Mouse (Mus musculus) midbrain, embryonic 12.5 days (tissue): ENCODE data around the gene Shank2. TPM values are rescaled to one million over a fixed set of nuclear protein-coding genes. Genes with fewer than 3 reads are reported as not detected.

Experiments used
- ATAC-seq: fragments of 200-750 bp; cut with Nextera tagmentation; 2 replicates; pipeline ENCODE4 v1.8.0; 2017; ENCODE audit warnings: low read depth, moderate TSS enrichment, moderate library complexity; ENCODE audit not compliant: low FRiP score
- H3K27ac ChIP-seq: fragments of 300-500 bp; sonication (generic); replicated peaks from 2 replicates; pipeline ENCODE4 v1.5.1; 2016; ENCODE audit warnings: mild to moderate bottlenecking
- H3K27me3 ChIP-seq: fragments of 300-500 bp; sonication (generic); 2 replicates; pipeline ENCODE4 v1.6.1; 2016; ENCODE audit warnings: mild to moderate bottlenecking
- H3K36me3 ChIP-seq: fragments of 300-500 bp; sonication (generic); 2 replicates; pipeline ENCODE4 v1.6.1; 2016
- H3K4me1 ChIP-seq: fragments of 300-500 bp; sonication (generic); 2 replicates; pipeline ENCODE4 v1.6.1; 2016
- H3K4me2 ChIP-seq: fragments of 300-500 bp; sonication (generic); replicated peaks from 2 replicates; pipeline ENCODE4 v1.6.1; 2016; ENCODE audit warnings: mild to moderate bottlenecking, moderate library complexity
- H3K4me3 ChIP-seq: fragments of 300-500 bp; sonication (generic); 2 replicates; pipeline ENCODE4 v1.5.1; 2016; ENCODE audit warnings: mild to moderate bottlenecking
- H3K9ac ChIP-seq: fragments of 300-500 bp; sonication (generic); replicated peaks from 2 replicates; pipeline ENCODE4 v1.6.1; 2016; ENCODE audit warnings: mild to moderate bottlenecking, moderate library complexity
- H3K9me3 ChIP-seq: fragments of 300-500 bp; sonication (generic); 2 replicates; pipeline ENCODE4 v1.6.1; 2016; ENCODE audit warnings: mild to moderate bottlenecking
- WGBS: fragments of 180-500 bp; shearing (Covaris S2); methylation state at CpG from one replicate; pipeline ENCODE4 v1.1.7; 2016; 5-methylcytosine and 5-hydroxymethylcytosine counted together
- polyA plus RNA-seq: library from polyadenylated mRNA; unstranded; fragments of >200 nt; fragmentation: Nextera tagmentation; extraction: Ambion mirVana; gene quantifications from 2 replicates; pipeline ENCODE4 v1.2.1, GENCODE M21; 2016

The Shank2 gene
- polyA plus RNA-seq, 1 experiment from 2014 or later = 2.8 TPM

DNA sequence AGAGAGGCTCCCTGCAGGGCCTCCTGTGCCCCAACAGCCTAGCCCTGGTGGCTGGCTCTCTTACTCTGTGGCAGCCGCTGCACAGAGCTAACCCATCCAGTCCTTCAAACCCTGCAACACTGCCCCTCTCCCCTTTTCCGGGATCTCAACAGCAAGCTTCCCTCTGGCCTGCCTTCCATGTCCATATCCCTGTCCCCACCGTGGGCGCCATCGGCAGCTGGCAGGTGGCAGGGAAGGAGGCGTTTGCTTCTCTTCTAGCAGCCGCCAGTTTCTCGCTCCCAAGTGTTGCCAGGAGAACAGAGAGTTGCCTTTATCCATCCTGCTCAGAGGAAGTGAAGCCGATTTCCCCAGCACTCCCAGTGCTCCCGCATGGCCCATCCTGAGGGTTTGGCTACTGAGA is 323.9 kb downstream of the Shank2 start:
- 85% methylated on average over 10 of the region's 10 CpGs for WGBS
- H3K9me3 ChIP-seq = no peaks in the 10 kb centered on the region
- H3K4me3 ChIP-seq = no peak overlapping the region
- H3K9ac ChIP-seq = no peak overlapping the region
- H3K4me1 ChIP-seq = no peaks in the 10 kb centered on the region
- H3K36me3 ChIP-seq = no peaks in the 10 kb centered on the region
- no peaks in the 10 kb centered on the region for H3K27me3 ChIP-seq
- no peak for ATAC-seq
- H3K4me2 ChIP-seq = no peak overlapping the region
- H3K27ac ChIP-seq = no peak overlapping the region

DNA sequence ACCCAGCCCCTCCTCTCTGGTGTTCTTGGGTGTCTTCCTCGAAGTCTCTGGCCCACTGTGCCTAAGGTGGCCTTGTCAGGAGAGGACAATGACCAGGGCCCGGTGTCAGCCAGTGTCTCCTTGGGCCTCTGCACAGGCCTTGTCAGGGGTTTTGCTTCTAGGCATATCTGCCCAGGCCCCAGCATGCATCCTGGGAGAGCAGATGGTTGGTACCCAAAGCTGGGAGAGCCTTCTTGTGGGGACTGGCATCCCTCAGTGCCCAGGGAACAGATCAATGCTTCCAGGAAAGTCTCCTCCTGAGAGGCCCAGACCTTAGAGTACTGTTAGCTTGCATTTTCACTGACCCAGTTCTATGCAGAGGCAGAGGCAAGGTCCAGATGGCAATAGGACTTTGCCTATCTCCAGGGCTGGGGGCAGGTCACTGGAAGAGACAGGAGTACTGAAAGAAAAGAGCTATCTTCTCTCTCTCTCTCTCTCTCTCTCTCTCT is 327.7 kb downstream of the Shank2 start:
- Histone ChIP-seq H3K9ac (no peak overlapping the region), H3K4me2 (no peak overlapping the region), H3K4me1 (no peaks in the 10 kb centered on the region), H3K36me3 (no peaks in the 10 kb centered on the region), H3K9me3 (no peaks in the 10 kb centered on the region), H3K27me3 (no peaks in the 10 kb centered on the region), H3K27ac (no peak overlapping the region), H3K4me3 (no peak overlapping the region)
- WGBS = 82% methylated on average over 2 of the region's 2 CpGs
- no peak for ATAC-seq

DNA sequence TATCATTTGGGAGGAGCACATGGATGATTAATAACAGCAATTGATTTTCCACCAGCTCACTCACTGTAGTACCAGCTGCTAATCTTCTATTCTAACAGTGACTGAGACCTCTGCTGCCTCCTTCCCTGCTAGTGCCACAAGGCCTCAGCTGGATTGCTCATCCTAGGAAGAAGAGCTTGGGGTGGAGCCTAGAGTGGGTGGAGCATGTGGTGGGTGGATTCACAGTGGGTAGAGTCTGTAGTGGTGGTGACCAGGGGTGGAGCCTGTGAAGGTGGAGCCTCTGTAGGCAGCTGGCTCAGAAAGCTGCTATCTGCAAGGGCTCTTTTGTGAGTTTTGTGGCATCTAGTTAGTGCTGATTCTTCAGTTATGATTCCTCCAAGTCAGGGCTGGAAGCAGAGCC is 334.9 kb downstream of the Shank2 start:
- H3K9me3 ChIP-seq = no peaks in the 10 kb centered on the region
- no peaks in the 10 kb centered on the region for H3K27me3 ChIP-seq
- no peak overlapping the region for H3K4me2 ChIP-seq
- no peaks in the 10 kb centered on the region for H3K4me1 ChIP-seq
- H3K9ac ChIP-seq = no peak overlapping the region
- ATAC-seq = no peak
- no peak overlapping the region for H3K4me3 ChIP-seq
- H3K27ac ChIP-seq = no peak overlapping the region
- H3K36me3 ChIP-seq = no peaks in the 10 kb centered on the region

DNA sequence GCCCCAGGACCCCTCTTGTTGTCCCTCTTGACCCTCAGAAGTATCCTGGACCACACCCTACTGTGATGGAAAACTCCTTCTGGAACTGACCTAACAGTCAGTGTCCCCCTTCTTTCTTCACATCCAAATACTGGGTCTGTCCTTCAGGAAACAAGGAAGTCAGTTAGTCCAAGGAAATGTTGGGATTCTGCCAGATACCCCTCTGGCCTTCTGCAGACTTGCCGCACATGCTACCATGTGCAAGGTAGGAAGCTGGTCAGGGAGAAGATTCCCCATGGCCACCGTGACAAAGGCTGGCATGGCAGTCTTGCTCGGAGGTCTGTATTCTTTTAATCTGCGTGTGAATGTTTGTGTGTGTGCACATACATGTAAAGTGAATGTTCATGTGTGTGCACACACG is 337.0 kb downstream of the Shank2 start:
- H3K9me3 ChIP-seq = no peaks in the 10 kb centered on the region
- H3K9ac ChIP-seq = no peak overlapping the region
- no peaks in the 10 kb centered on the region for H3K36me3 ChIP-seq
- no peaks in the 10 kb centered on the region for H3K4me1 ChIP-seq
- H3K27me3 ChIP-seq = no peaks in the 10 kb centered on the region
- no peak overlapping the region for H3K27ac ChIP-seq
- 87% methylated on average over 5 of the region's 5 CpGs for WGBS
- no peak for ATAC-seq
- H3K4me3 ChIP-seq = no peak overlapping the region
- no peak overlapping the region for H3K4me2 ChIP-seq

DNA sequence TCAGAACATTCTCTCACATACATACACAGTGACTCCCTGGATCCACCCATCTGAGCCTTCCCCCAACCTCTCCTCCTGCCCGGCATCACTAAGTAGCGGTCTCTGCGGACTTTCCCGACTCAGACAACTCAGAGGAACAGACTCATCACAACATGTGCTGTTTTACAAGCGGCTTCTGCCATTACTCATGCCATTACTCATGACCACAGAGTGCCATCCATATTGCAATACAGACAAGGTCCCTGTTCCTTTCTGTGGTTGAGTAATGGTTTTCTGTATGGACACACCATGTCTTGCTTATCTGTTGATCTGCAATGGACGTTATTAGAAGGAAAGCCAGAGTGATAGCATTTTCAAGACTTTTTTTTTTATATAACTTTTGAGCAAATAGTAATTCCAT is 338.6 kb downstream of the Shank2 start:
- Histone ChIP-seq H3K4me1 (no peaks in the 10 kb centered on the region), H3K27ac (no peak overlapping the region), H3K4me3 (no peak overlapping the region), H3K27me3 (no peaks in the 10 kb centered on the region), H3K4me2 (no peak overlapping the region), H3K9ac (no peak overlapping the region), H3K9me3 (no peaks in the 10 kb centered on the region), H3K36me3 (no peaks in the 10 kb centered on the region)
- WGBS = 89% methylated on average over 6 of the region's 6 CpGs
- no peak for ATAC-seq

DNA sequence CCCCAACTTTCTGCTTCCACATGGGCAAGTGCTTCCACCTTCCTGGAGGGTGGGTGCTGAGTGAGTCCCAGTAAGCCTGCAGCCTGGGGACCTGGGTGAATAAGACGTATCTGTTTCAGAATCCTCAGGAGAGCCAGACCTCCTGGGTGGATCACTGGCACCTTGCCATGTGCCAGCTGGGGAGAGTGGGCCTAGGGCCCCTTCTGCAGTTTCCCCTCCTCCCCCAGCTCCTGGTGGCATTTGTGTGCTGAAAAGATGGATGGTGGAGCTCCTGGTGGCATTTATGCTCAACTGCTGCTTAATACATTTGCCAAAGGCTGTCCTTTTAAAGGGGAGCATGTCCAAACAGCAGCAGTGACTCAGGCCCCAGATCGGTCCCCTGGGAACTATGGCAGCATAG is 364.4 kb downstream of the Shank2 start:
- Histone ChIP-seq H3K4me2 (no peak overlapping the region), H3K27ac (no peak overlapping the region), H3K36me3 (no peaks in the 10 kb centered on the region), H3K9ac (no peak overlapping the region), H3K9me3 (0 out of 2 replicates have a peak, but pooled peaks cover under 1% of the 10 kb centered on the region), H3K4me3 (no peak overlapping the region), H3K4me1 (no peaks in the 10 kb centered on the region), H3K27me3 (no peaks in the 10 kb centered on the region)
- ATAC-seq = no peak
- 83% methylated on average over 2 of the region's 2 CpGs for WGBS

DNA sequence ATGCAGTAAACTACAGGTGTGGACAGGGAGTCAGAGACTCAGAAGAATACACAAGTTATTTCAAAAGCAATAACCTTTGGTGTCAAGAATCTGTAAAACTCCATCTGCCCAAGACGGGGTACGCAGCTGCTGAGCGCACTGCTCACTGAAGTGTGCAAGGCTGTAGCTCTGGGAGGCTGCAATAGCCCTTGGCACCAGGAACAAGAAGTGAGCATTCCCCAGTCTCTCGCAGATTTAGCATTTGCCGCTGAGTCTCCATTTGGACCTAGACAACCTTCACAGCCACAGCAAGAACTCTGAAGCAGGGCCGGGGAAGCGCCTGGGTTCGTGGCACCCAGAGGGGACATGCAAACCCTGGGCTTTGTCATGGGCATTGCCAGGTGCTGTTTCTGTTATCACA is 371.3 kb downstream of the Shank2 start:
- 91% methylated on average over 8 of the region's 8 CpGs for WGBS

DNA sequence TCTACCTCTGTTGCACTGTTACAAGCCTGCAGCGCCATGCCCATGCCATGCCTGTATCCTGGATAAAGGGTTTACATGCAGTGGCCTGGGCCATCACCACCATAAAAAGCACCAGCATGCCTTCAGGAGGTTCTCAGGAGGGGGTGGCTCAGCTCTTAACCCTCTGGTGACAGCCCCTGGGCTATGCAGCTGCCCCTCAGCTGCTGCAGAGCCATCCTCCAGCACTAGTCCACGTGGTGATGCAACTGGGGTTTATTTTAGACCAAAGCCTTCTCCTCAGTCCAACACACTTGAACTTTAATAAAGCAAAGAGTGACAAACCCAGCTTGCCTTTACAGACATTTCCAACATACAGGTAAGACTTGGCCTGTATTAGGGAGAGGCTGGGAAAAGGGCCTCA is 373.8 kb downstream of the Shank2 start:
- Histone ChIP-seq H3K4me3 (no peak overlapping the region), H3K4me1 (peaks cover 9% of the 10 kb centered on the region), H3K27ac (no peak overlapping the region), H3K27me3 (no peaks in the 10 kb centered on the region), H3K9ac (no peak overlapping the region), H3K36me3 (no peaks in the 10 kb centered on the region), H3K4me2 (no peak overlapping the region), H3K9me3 (peaks cover 3% of the 10 kb centered on the region; the same call in 1 of the 2 replicates)
- WGBS = 76% methylated on average over 2 of the region's 2 CpGs
- ATAC-seq = no peak

More for the DNA sequence above, 371.3 kb downstream of the Shank2 start:
- no peak for ATAC-seq
- H3K27ac ChIP-seq = no peak overlapping the region
- H3K9ac ChIP-seq = no peak overlapping the region
- no peak overlapping the region for H3K4me3 ChIP-seq
- H3K4me2 ChIP-seq = no peak overlapping the region
- no peaks in the 10 kb centered on the region for H3K27me3 ChIP-seq
- H3K36me3 ChIP-seq = no peaks in the 10 kb centered on the region
- H3K4me1 ChIP-seq = no peaks in the 10 kb centered on the region
- H3K9me3 ChIP-seq = peaks cover 3% of the 10 kb centered on the region; the same call in 1 of the 2 replicates

DNA sequence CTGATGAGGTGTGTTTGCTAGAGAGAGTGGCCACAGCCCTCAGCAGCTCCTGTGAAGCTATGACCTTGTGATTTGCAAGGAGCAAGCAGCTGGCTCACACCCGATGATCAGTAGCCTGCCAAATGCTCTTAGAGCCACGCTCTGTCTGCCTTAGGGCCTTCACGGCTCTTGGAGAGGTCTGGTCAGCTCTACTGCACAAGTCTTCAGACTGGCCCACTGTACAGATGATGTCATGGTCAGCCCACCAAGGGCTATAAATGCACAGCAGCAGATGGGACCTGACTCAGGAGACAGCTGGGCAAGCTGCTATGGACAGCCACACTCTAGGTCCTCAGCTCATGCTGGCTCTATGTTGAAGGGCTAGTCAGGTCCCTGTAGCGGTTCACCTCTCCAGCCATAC is 376.5 kb downstream of the Shank2 start:
- Histone ChIP-seq H3K4me3 (no peak overlapping the region), H3K9me3 (no peaks in the 10 kb centered on the region), H3K4me2 (no peak overlapping the region), H3K36me3 (no peaks in the 10 kb centered on the region), H3K9ac (no peak overlapping the region), H3K27me3 (no peaks in the 10 kb centered on the region), H3K4me1 (peaks cover 9% of the 10 kb centered on the region), H3K27ac (no peak overlapping the region)
- 86% methylated on average over 4 of the region's 4 CpGs for WGBS
- no peak for ATAC-seq

DNA sequence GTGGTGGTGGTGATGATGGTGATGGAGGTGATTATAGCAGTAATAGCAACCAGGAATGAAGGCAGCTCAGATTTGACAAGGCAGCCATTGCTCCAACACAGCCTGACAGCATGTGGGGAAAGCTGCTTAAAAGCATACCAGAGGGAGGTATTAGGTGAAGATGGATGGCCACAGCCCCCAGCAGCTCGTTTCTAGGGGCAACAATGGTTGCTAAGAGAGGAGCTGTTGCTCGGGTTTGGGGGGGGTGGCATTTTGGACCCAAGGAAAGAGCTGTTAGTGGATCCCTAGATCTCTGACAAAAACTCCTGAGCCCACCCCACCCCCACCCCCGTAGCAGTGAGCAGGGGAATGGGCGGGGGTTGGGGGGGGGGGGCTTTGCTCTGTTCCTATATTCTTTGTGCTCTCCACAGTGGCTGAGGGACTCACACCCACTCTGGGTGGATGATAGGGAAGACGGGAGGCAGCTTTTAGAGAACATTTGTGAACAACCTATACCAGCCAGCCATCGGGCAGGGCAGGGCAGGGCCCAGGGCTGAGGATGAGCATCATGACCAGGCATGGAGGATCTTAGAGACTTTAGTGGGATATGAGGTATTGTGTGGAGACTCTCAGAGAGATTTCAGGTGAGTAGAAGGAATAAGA is 377.6 kb downstream of the Shank2 start:
- no peaks in the 10 kb centered on the region for H3K36me3 ChIP-seq
- no peak overlapping the region for H3K27ac ChIP-seq
- 38% methylated on average over 6 of the region's 6 CpGs for WGBS
- H3K9me3 ChIP-seq = no peaks in the 10 kb centered on the region
- no peaks in the 10 kb centered on the region for H3K27me3 ChIP-seq
- peaks cover 9% of the 10 kb centered on the region for H3K4me1 ChIP-seq
- H3K4me2 ChIP-seq = no peak overlapping the region
- no peak overlapping the region for H3K4me3 ChIP-seq
- H3K9ac ChIP-seq = no peak overlapping the region
- ATAC-seq = 0 out of 2 replicates have a peak, but pooled peaks have one; percentile 12

DNA sequence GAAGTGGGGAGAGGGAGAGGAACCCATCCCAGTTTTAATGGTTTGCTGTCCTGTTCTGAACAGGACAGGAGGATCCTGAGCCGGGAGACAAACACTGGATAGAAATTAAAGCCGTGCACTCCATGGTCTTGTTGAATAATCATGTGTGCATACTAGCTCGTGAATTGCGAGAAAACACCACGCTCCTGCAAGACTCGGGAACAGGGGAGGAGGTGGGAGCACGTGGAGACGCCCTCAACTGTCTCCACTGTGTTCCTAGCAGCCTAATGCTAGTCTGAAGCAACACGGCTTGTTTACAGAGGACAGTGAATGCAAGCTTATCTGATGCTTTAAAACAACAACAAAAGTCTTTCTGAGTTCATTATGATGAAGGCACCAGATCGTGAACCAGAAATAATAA is 379.9 kb downstream of the Shank2 start:
- H3K9ac ChIP-seq = no peak overlapping the region
- 77% methylated on average over 10 of the region's 10 CpGs for WGBS
- H3K27ac ChIP-seq = no peak overlapping the region
- H3K36me3 ChIP-seq = no peaks in the 10 kb centered on the region
- H3K4me3 ChIP-seq = no peak overlapping the region
- peaks cover 9% of the 10 kb centered on the region for H3K4me1 ChIP-seq
- no peak overlapping the region for H3K4me2 ChIP-seq
- ATAC-seq = no peak
- no peaks in the 10 kb centered on the region for H3K9me3 ChIP-seq
- H3K27me3 ChIP-seq = no peaks in the 10 kb centered on the region

DNA sequence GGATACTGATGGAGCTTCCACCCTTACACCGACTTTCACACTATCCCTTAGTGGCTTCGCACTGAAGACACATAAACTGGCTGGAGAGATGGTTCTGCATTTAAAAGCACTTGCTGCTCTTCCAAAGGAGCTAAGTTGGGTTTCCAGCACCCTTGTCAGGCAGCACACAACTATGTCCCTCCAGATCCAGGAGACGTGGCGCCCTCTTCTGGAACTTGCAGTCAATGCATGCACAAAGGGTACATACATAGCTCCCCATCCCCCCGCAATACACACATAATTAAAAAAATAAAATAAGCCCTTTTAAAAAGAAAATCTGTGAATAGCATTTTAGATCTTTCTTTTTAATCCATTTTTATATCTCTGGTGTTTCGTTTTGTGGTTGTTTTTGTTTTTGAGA is 385.8 kb downstream of the Shank2 start:
- ATAC-seq = no peak
- Histone ChIP-seq H3K27me3 (no peaks in the 10 kb centered on the region), H3K27ac (no peak overlapping the region), H3K9me3 (no peaks in the 10 kb centered on the region), H3K9ac (no peak overlapping the region), H3K4me1 (no peaks in the 10 kb centered on the region), H3K36me3 (no peaks in the 10 kb centered on the region), H3K4me3 (no peak overlapping the region), H3K4me2 (no peak overlapping the region)
- 94% methylated on average over 6 of the region's 6 CpGs for WGBS

DNA sequence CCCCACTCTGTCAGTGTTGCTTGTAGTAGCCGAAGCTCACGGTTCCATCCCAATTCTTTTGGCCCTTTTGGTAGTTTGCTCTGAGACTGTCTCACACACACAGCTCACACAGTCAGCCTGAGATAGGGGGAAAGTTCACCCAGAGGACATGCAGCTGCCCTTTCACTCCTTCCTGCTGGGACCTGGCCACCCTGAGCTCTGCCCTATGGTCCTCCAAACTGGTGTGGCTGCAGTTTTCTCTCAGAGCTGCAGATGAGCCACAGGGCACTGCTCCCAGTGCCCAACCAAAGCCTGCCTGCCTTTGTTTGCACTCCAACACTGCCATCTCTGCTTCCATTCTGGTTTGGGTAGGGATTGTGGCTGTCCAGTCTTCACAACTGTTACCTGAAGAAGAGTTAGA is 388.0 kb downstream of the Shank2 start:
- Histone ChIP-seq H3K4me2 (no peak overlapping the region), H3K36me3 (no peaks in the 10 kb centered on the region), H3K4me1 (no peaks in the 10 kb centered on the region), H3K27ac (no peak overlapping the region), H3K9me3 (no peaks in the 10 kb centered on the region), H3K9ac (no peak overlapping the region), H3K4me3 (no peak overlapping the region), H3K27me3 (no peaks in the 10 kb centered on the region)
- 93% methylated on average over 2 of the region's 2 CpGs for WGBS
- ATAC-seq = no peak
